Mouse (Mus musculus) stomach, postnatal 0 days (tissue): ENCODE measurements around the gene Gatad2b.

Source experiments
- CTCF ChIP-seq: IDR thresholded peaks from 2 replicates; pipeline ENCODE4 v1.5.1; 2016; ENCODE audit warnings: antibody characterized with exemption, low read depth, mild to moderate bottlenecking, moderate library complexity
- EP300 ChIP-seq: optimal IDR thresholded peaks from 2 replicates; pipeline ENCODE3; 2016; ENCODE audit warnings: antibody characterized with exemption

DNA sequence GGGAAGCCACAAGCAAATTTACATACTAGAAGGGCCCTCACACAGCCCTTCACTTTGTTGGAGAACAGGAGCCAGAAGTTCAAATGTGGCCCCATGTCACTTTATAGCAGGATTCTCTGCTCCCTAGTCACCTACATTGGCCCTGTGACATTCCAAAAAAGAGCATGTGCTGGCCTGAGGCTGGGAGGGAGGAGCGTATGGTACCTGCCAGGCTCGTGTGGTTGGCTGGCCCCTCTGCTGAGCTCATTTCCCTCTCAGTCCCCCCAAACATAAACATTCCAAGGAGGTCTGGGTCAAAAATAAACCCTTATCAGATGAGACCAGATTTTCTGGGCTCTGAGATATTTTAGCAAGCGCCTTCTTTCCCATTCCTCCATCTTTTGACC is 120.0 kb downstream of the Gatad2b start:
- TF ChIP-seq CTCF (no peak), EP300 (no peak)
